ENCODE assay signal across 1 mouse cellular context in the genomic region with DNA sequence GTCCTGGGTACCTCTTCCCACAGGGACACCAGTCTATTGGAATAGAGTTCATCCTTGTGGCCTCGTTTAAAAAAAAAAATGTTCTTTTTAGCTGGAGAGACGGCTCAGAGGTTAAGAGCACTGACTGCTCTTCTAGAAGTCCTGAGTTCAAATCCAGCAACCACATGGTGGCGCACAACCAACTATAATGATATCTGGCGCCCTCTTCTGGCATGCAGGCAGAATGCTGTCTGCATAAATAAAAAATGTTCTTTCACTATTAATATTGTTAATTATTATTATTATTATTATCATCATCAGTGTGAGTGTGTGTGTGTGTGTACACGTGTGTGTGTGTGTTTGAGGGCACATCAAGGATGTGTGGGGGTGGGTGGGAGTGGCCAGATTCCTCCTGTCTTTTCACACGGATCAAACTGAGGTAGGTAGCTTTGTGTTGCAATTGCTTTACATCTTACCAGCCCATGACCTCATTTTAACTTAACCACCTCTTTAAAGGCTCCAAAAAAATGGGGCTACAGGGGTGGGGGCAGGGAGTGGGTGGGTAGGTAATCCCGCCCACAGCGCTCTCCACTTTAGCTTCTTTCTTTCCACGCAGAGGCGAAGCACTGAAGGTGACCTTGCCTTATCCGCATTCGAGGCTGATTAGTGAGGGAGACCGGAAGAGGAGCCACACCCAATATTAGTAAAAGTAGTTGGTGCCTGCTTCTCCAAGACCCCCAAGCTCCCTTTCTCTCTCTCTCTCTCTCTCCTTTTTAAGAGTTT.
TF ChIP-seq lines count a peak whose summit lies in the region.

No protein-coding gene starts in this region.

TF ChIP-seq in ES-E14, 5 proteins besides CTCF, POLR2A, EP300 and RAD21:
- TF ChIP-seq ZC3H11A (IDR thresholded peaks at IDR 0.05; ENCODE audit: borderline replicate concordance, low read depth, low read length) (no peak), HCFC1 (IDR thresholded peaks at IDR 0.05; ENCODE audit: borderline replicate concordance, insufficient read depth, low read length) (no peak), MAFK (IDR thresholded peaks at IDR 0.05; ENCODE audit: insufficient read depth, low read depth, low read length) (no peak), ZNF384 (IDR thresholded peaks at IDR 0.05; ENCODE audit: low read depth, low read length) (no peak), CHD2 (IDR thresholded peaks at IDR 0.05; ENCODE audit: low read depth, low read length) (no peak)
